ENCODE assay signal across 29 mouse cellular contexts in genomic region chr15:56391982-56392381, GRCm38 (mm10).
DNase-seq lines count a peak whose midpoint lies in the region; ATAC-seq and TF ChIP-seq lines count a peak whose summit lies in the region.
"Had no signal": no experiment of that assay in that cellular context is flagged by ENCODE, and none has a peak within 500 bp of the region (broad histone marks: within the 10 kb centered on the region; RNA-seq: fewer than 3 reads in every experiment).

No protein-coding gene starts in this region.

- H3K9me3 ChIP-seq in hindbrain, embryonic 10.5 days, result no peaks in the 10 kb centered on the region
- H3K9me3 ChIP-seq in hindbrain, embryonic 11.5 days (ENCODE audit: control insufficient read depth, low read length), result no peaks in the 10 kb centered on the region
- H3K9me3 ChIP-seq in intestine, embryonic 16.5 days (ENCODE audit: control insufficient read depth, low read length), result no peaks in the 10 kb centered on the region
- H3K9me3 ChIP-seq in liver, postnatal 0 days (ENCODE audit: low read length), result no peaks in the 10 kb centered on the region
- H3K9me3 ChIP-seq: embryonic facial prominence, embryonic 10.5 days; embryonic facial prominence, embryonic 13.5 days; forebrain, embryonic 12.5 days; forebrain, embryonic 15.5 days; heart, embryonic 10.5 days; heart, embryonic 13.5 days; hindbrain, embryonic 13.5 days had no signal

- no peak for TF ChIP-seq EP300 in liver, postnatal 0 days (IDR thresholded peaks at IDR 0.05; ENCODE audit: low read depth)

- no peak overlapping the region for H3K9ac ChIP-seq in hindbrain, embryonic 11.5 days (ENCODE audit: low read depth, low read length)
- H3K9ac ChIP-seq in intestine, embryonic 16.5 days (ENCODE audit: low read depth, low read length), result no peak overlapping the region
- no peak overlapping the region for H3K9ac ChIP-seq in liver, postnatal 0 days (replicated peaks)
- H3K9ac ChIP-seq: embryonic facial prominence, embryonic 13.5 days; forebrain, embryonic 12.5 days; forebrain, embryonic 15.5 days; heart, embryonic 13.5 days; hindbrain, embryonic 13.5 days had no signal

- H3K27ac ChIP-seq in hindbrain, embryonic 10.5 days, result no peak overlapping the region
- no peak overlapping the region for H3K27ac ChIP-seq in hindbrain, embryonic 11.5 days (ENCODE audit: low read depth, low read length)
- H3K27ac ChIP-seq in intestine, embryonic 16.5 days (ENCODE audit: low read length), result no peak overlapping the region
- no peak overlapping the region for H3K27ac ChIP-seq in liver, postnatal 0 days (ENCODE audit: low read depth)
- H3K27ac ChIP-seq: embryonic facial prominence, embryonic 10.5 days; embryonic facial prominence, embryonic 13.5 days; forebrain, embryonic 12.5 days; forebrain, embryonic 15.5 days; heart, adult 2 months; heart, embryonic 10.5 days; heart, embryonic 13.5 days; hindbrain, embryonic 13.5 days had no signal

- no peak overlapping the region for H3K4me3 ChIP-seq in hindbrain, embryonic 10.5 days
- no peak overlapping the region for H3K4me3 ChIP-seq in hindbrain, embryonic 11.5 days (ENCODE audit: low read depth, low read length)
- no peak overlapping the region for H3K4me3 ChIP-seq in intestine, embryonic 16.5 days (ENCODE audit: low read length)
- no peak overlapping the region for H3K4me3 ChIP-seq in liver, postnatal 0 days (ENCODE audit: low read depth, low read length)
- H3K4me3 ChIP-seq: embryonic facial prominence, embryonic 10.5 days; embryonic facial prominence, embryonic 13.5 days; erythroblast, embryonic 14.5 days; forebrain, embryonic 12.5 days; forebrain, embryonic 15.5 days; heart, adult 2 months; heart, embryonic 10.5 days; heart, embryonic 13.5 days; hindbrain, embryonic 13.5 days had no signal

- no peak for ATAC-seq in hindbrain, embryonic 11.5 days (ENCODE audit: low FRiP score)
- ATAC-seq in intestine, embryonic 16.5 days, result peak; percentile 92
- ATAC-seq in liver, postnatal 0 days, result no peak
- ATAC-seq: CD4-positive, CD25-positive, alpha-beta regulatory T cell, adult 4 months; forebrain, embryonic 15.5 days; hindbrain, embryonic 16.5 days had no signal

- no peak overlapping the region for H3K4me2 ChIP-seq in hindbrain, embryonic 11.5 days (replicated peaks; ENCODE audit: low read depth, low read length)
- no peak overlapping the region for H3K4me2 ChIP-seq in intestine, embryonic 16.5 days (ENCODE audit: low read depth, low read length)
- no peak overlapping the region for H3K4me2 ChIP-seq in liver, postnatal 0 days (ENCODE audit: low read depth, low read length)
- H3K4me2 ChIP-seq: embryonic facial prominence, embryonic 13.5 days; forebrain, embryonic 12.5 days; forebrain, embryonic 15.5 days; heart, embryonic 13.5 days; hindbrain, embryonic 13.5 days had no signal

- no peaks in the 10 kb centered on the region for H3K4me1 ChIP-seq in hindbrain, embryonic 10.5 days (replicated peaks)
- no peaks in the 10 kb centered on the region for H3K4me1 ChIP-seq in hindbrain, embryonic 11.5 days (replicated peaks; ENCODE audit: control insufficient read depth, insufficient read depth, low read length)
- no peaks in the 10 kb centered on the region for H3K4me1 ChIP-seq in intestine, embryonic 16.5 days (ENCODE audit: control insufficient read depth, insufficient read depth, low read length)
- H3K4me1 ChIP-seq in liver, postnatal 0 days (ENCODE audit: insufficient read depth), result no peaks in the 10 kb centered on the region
- H3K4me1 ChIP-seq: embryonic facial prominence, embryonic 10.5 days; embryonic facial prominence, embryonic 13.5 days; forebrain, embryonic 12.5 days; forebrain, embryonic 15.5 days; heart, embryonic 10.5 days; heart, embryonic 13.5 days; hindbrain, embryonic 13.5 days had no signal

- no peak for TF ChIP-seq CTCF in liver, postnatal 0 days (IDR thresholded peaks at IDR 0.05; ENCODE audit: low read depth)

- no peaks in the 10 kb centered on the region for H3K27me3 ChIP-seq in hindbrain, embryonic 10.5 days (ENCODE audit: insufficient read depth, poor library complexity, severe bottlenecking)
- H3K27me3 ChIP-seq in hindbrain, embryonic 11.5 days (ENCODE audit: control insufficient read depth, insufficient read depth, low read length), result no peaks in the 10 kb centered on the region
- no peaks in the 10 kb centered on the region for H3K27me3 ChIP-seq in intestine, embryonic 16.5 days (replicated peaks; ENCODE audit: control insufficient read depth, insufficient read depth, low read length)
- no peaks in the 10 kb centered on the region for H3K27me3 ChIP-seq in liver, postnatal 0 days (ENCODE audit: insufficient read depth, low read length)
- H3K27me3 ChIP-seq: embryonic facial prominence, embryonic 13.5 days; forebrain, embryonic 12.5 days; forebrain, embryonic 15.5 days; heart, embryonic 13.5 days; hindbrain, embryonic 13.5 days had no signal

- H3K36me3 ChIP-seq in hindbrain, embryonic 10.5 days, result no peaks in the 10 kb centered on the region
- H3K36me3 ChIP-seq in hindbrain, embryonic 11.5 days (ENCODE audit: control insufficient read depth, insufficient read depth, low read length), result no peaks in the 10 kb centered on the region
- H3K36me3 ChIP-seq in intestine, embryonic 16.5 days (ENCODE audit: control insufficient read depth, insufficient read depth, low read length), result no peaks in the 10 kb centered on the region
- H3K36me3 ChIP-seq in liver, postnatal 0 days (replicated peaks; ENCODE audit: insufficient read depth, low read length), result no peaks in the 10 kb centered on the region
- H3K36me3 ChIP-seq: embryonic facial prominence, embryonic 10.5 days; embryonic facial prominence, embryonic 13.5 days; forebrain, embryonic 12.5 days; forebrain, embryonic 15.5 days; heart, embryonic 10.5 days; heart, embryonic 13.5 days; hindbrain, embryonic 13.5 days had no signal

- peak; percentile 10 for DNase-seq in hindbrain, embryonic 10.5 days (ENCODE audit: low spot score)
- DNase-seq in hindbrain, embryonic 11.5 days (ENCODE audit: low spot score), result no peak
- peak; percentile 1 for DNase-seq in ZHBTc4 (ENCODE audit: low read depth, low spot score)
- DNase-seq in embryo, embryonic 10.5 days (ENCODE audit: low spot score), result peak; percentile 28
- DNase-seq in kidney, postnatal 36 days, result no peak
- no peak for DNase-seq in liver, postnatal 0 days
- DNase-seq: adrenal gland, adult 8-10 months; cerebellum, adult 11 months; cerebellum, adult 2 months; cerebellum, adult 9-11 months; cerebellum, postnatal 25 days; gastrocnemius, postnatal 10 days; gastrocnemius, postnatal 36 days; heart, adult 2 months; heart, postnatal 14 days; heart, postnatal 4 days; kidney, adult 11 months; kidney, adult 9 months had no signal

Comparison
In these comparisons a context has a peak if more than half of its experiments do, and no peak if none do; other contexts are left out.
1. DNase-seq: peak in hindbrain, embryonic 10.5 days (single experiment), ZHBTc4 (single experiment) and embryo, embryonic 10.5 days (single experiment); none in hindbrain, embryonic 11.5 days (single experiment), kidney, postnatal 36 days (0 of 2) and liver, postnatal 0 days (single experiment).